Mouse (Mus musculus) activated CD4-positive, CD25-positive, alpha-beta regulatory T cell, adult 4 months (primary cell): ENCODE results near the gene Sh2b2. TPM values are rescaled to one million over a fixed set of nuclear protein-coding genes. Genes with fewer than 3 reads are reported as not detected.
"Not testable (repeated sequence)": the region's sequence is repeated elsewhere in the genome, so short reads cannot be mapped to it uniquely, and the experiment has no call there.

ENCODE experiments used
- ATAC-seq: one replicate; pipeline ENCODE4 v1.8.0; 2017
- polyA plus RNA-seq, 2 experiments: library from polyadenylated mRNA; unstranded; fragments of 100-300 nt; shearing (Covaris generic); gene quantifications; one replicate each; pipeline ENCODE4 v1.2.1; 2017

The Sh2b2 gene
- polyA plus RNA-seq, 2 experiments from 2014 or later, result 0.45 TPM; not detected in 1

GRCm38 (mm10) chr5:136237607-136238006 lies 8.7 kb downstream of the Sh2b2 start:
- ATAC-seq, result no peak

DNA sequence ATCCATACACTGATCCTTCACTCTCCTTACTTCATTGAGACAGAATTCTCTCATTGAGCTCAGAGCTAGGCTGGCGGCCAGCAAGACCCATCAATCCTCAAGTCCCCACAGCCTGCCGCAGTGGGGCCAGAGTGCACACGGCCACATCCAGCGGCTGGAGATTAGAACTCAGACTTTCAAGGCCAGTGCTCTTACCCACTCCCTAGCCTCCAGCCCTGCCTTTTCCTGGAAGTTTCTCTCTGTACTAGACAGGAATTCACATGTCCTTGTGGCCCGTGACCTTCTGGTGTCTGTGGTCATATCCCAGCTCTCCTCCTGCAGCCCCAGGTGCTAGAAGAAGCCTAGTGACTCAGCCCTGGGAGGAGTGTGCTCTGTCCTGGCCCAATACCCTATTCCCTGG lies 9.7 kb downstream of the Sh2b2 start:
- no peak for ATAC-seq

- no peak for ATAC-seq
These were observed 15.9 kb downstream of the Sh2b2 start for GRCm38 (mm10) chr5:136230348-136231035.

- ATAC-seq, result no peak
These were observed 20.0 kb downstream of the Sh2b2 start for GRCm38 (mm10) chr5:136226246-136226876.

GRCm38 (mm10) chr5:136218585-136218984 lies 27.8 kb downstream of the Sh2b2 start:
- no peak for ATAC-seq

DNA sequence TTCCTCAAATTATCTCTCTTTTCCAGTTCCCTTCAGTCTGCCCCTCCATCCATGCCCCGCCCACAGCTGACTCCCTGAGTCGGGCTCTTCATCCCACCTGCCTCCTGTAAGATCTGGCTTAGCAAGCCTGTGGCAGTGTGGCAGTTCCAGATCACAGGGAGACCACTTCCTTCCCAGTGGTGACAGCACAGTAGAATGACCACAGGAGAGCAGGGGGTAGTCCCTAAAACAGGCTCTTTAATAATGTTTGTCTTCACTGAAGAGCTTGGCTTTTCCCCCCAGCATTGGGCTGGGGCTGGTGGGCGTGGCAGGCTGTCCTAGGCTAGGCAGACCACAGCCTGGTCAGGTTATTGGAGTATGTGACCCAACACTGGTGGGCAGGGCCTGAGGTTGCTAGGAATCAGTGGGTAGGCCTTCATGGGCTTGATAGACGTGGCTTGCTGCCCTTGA lies 28.4 kb downstream of the Sh2b2 start:
- ATAC-seq, result no peak

- no peak for ATAC-seq
These were observed 29.2 kb downstream of the Sh2b2 start for GRCm38 (mm10) chr5:136217004-136217665.

- ATAC-seq, result no peak
These were observed 30.4 kb downstream of the Sh2b2 start for GRCm38 (mm10) chr5:136215958-136216357.

DNA sequence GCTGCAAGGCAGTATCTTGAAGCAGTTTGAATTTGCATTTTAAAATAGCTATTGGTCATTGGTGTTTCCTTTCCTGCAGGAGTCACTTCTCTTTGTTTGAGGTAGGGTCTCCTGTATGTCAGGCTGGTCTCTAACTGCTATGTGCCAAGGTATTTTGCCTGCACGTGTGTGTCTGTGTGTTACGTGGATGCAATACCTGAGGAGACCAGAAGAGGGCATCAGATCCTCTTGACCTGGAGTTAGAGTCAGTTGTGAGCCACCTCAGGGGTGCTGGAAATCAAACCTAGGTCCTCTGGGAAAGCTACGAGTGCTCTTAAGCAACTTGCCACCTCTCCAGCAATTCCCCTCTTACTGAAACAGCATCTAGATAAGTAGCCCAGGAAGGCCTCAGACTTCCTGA lies 31.1 kb downstream of the Sh2b2 start:
- no peak for ATAC-seq

DNA sequence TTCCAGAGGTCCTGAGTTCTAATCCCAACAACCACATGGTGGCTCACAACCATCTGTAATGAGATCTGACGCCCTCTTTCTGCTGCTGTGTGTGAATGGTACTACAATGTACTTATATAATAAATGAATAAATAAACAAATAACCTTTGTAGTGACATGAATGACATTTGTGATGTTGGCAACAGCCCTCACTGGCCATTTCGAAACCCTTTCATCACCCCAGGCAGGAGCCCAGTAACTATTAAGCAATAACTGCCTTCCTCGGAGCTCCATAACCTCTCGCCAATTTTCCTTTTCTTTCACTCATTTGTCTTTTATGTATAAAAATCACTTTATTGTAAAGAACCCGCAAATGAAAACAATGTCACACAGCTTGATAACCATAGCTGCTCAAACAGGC lies 32.6 kb downstream of the Sh2b2 start:
- ATAC-seq, result no peak

- no peak for ATAC-seq
These were observed 33.6 kb downstream of the Sh2b2 start for GRCm38 (mm10) chr5:136212716-136213115.

DNA sequence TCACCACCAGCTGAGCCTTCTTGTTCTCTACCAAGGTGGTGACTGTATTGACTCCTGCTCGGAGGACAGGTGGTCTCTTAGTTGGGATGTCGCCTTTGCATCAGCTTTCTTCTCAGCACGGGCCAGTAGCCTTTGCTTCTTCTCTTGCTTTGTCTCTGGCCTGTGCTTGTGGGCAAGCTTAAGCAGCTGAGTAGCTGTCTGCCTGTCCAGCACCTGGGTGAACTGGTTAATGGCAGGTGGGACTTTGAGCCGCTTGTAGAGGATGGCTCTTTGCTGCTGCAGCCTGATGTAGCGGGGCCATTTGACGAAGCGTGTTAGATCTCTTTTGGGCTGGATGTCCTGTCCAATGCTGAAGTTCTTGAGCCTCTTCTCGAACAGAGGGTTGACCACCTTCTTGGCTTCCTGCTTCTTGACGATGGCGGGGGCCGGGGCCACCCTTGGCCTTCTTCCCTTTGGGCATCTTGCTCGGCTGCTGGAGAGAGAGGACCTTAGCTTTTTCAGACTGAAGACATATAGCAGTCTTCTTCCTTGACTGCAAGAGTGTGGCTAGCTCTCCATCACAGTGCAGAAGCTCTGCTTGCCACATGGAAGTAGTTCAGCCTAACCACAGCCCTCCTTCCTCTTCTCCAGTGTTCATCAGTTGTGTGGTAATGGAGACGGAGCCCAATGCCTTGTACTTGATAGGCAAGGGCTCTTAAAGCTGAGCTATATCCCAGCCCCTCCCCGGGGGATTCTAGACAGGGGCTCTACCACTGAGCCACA lies 34.8 kb downstream of the Sh2b2 start:
- not testable (repeated sequence) for ATAC-seq

DNA sequence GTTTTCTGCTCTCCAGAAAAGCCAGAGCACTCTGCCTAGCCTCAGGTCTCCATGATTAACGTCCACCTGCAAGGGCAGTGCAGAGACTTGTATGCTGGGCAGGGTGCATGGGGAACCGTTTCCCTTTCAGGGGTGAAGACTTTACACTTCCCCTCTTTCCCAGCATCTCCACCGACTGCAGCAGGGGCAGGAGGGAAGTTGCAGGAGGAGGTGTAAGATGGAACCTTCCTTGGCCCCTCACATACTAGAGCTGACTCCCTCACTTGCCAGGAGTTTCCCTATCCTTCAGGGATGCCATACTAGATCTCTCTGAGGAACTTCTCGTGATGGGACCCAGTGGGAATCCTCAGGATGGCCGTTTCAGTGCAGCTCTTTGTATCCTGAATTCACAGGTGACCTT lies 35.8 kb downstream of the Sh2b2 start:
- ATAC-seq, result no peak

GRCm38 (mm10) chr5:136201832-136202231 lies 44.5 kb downstream of the Sh2b2 start:
- no peak for ATAC-seq

DNA sequence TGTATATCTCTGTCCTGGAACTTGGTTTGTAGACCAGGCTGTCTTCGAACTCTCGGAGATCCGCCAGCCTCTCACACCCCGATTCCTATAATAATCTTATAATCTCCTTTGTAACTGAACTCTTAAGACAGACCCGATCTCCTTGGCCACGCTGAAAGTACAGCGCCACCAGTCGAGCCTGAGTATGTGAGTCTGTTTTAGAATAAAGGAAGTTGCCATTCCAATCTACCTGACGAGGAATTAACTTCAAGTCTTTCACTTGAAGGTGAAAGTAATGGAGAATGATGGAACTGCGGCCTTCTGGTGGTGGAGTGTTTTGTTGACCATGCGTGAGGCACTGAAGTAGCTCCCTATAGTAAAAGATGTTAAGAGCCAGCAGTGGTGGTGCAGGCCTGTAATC lies 46.8 kb downstream of the Sh2b2 start:
- ATAC-seq, result no peak

DNA sequence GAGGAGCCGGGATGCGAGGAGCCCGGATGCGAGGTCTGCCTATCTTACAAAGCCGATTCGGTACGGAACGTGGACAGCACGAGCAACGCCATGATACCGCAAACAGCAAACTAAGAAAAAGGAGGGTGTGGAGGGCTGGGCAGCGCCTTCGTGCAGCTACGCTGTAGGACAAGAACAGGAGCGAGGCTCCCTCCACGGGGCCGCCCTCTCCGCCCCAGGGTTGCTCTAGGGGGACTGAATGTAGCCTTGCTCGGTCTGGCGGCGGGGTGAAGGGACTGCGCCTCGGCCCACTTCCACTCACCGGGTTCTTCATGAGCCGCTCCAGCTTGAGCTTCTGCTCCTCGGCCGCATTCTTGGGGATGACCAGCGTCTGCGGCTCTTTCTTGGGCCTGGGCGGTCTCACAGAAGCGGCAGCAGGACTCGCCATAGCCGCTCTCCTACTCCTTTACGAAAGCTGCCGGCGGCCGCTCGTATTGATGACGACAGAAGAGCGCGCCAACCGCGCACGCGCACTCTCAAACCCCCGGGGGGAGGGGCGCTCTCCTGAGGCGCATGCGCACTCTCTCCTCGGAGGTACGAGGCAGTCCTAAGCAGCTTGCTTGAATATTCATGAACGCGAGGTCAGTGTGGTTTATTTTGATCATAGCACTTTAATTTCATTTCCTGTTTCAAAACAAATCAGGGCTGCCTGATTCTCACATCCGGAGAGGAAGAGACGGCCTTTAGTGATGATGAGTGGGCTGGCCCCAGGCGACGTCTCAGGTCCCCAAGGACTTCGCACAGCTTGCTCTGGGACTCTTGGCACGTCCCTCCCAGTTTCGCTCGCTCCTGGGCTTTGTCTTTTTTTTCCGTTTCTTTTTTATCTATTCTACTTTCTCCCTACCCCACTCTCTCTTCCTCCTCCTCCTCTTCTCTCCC lies 47.6 kb downstream of the Sh2b2 start, which contains the start of gene Prkrip1:
Gene Prkrip1 (minus strand): TSS at position 490 of the 918 bp plus-strand sequence.
- ATAC-seq, result peak; percentile 97

GRCm38 (mm10) chr5:136191870-136192269 lies 54.5 kb downstream of the Sh2b2 start:
- no peak for ATAC-seq

DNA sequence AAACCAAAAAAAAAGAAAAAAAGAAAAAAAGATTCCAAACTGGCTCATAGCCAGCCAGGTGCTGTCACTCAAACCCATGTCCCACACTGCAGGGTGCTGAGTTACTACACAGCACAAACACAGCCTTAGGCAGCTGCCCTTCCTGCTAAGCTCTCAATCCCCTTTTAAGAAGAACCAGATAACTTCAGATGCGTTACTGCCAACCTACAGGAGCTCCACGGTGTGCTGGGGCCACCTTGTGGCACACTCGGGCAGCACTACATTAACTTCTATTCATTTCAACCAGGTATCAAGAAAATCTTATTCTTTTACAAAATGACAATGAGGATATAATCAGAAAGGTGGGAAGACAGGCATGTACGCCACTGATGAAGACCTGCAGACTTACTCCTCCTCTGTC lies 59.6 kb downstream of the Sh2b2 start:
- ATAC-seq, result peak; percentile 93

GRCm38 (mm10) chr5:136183766-136184165 lies 62.6 kb downstream of the Sh2b2 start:
- ATAC-seq, result no peak

DNA sequence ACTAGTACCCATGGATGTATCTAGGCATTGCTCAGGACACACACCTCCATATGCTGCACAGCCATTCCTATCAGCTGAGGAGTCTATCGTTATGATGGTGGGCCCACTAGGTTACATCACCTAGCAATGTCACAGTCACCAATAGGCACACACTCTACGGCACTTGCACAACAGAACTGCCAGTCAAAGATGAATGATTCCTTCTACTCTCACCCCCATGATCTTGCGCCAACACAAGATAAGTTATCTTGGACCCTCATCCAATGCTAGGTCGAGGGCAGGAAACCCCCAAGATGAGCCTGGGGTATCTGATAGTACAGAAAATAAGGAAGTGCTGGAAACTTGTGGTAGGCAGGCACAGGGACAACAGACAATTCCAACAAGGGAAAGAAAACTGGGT lies 63.5 kb downstream of the Sh2b2 start:
- ATAC-seq, result no peak

GRCm38 (mm10) chr5:136182049-136182448 lies 64.3 kb downstream of the Sh2b2 start:
- ATAC-seq, result no peak

GRCm38 (mm10) chr5:136181197-136181596 lies 65.2 kb downstream of the Sh2b2 start:
- no peak for ATAC-seq
